Mouse (Mus musculus) bone marrow macrophage, adult 2 months (primary cell): ENCODE measurements around the gene Prkce. TPM values are rescaled to one million over a fixed set of nuclear protein-coding genes. Genes with fewer than 3 reads are reported as not detected.

ENCODE experiments used
- H3K27ac ChIP-seq: 2 replicates; pipeline ENCODE4 v1.5.1; 2012; ENCODE audit warnings: low read depth, low read length; ENCODE audit not compliant: insufficient read depth
- H3K4me1 ChIP-seq: 2 replicates; pipeline ENCODE4 v1.6.1; 2012; ENCODE audit warnings: low read length; ENCODE audit not compliant: control insufficient read depth, insufficient read depth
- H3K4me3 ChIP-seq: 2 replicates; pipeline ENCODE4 v1.5.1; 2012; ENCODE audit warnings: mild to moderate bottlenecking, low read length, moderate library complexity; ENCODE audit not compliant: insufficient read depth
- CTCF ChIP-seq: IDR thresholded peaks from 2 replicates; pipeline ENCODE4 v1.5.1; 2012; ENCODE audit warnings: low read depth, mild to moderate bottlenecking, low read length, moderate library complexity
- POLR2A ChIP-seq: IDR thresholded peaks from 2 replicates; pipeline ENCODE4 v1.6.1; 2012; ENCODE audit warnings: mild to moderate bottlenecking, low read depth, low read length, borderline replicate concordance
- polyA plus RNA-seq: library from polyadenylated mRNA; stranded (reverse); fragments of >200 nt; gene quantifications from 2 replicates; pipeline ENCODE4 v1.2.4, GENCODE M21; 2012; ENCODE audit not compliant: missing spikeins, insufficient read depth, insufficient read length

The Prkce gene
- polyA plus RNA-seq, 1 experiment: 1.8 TPM

DNA sequence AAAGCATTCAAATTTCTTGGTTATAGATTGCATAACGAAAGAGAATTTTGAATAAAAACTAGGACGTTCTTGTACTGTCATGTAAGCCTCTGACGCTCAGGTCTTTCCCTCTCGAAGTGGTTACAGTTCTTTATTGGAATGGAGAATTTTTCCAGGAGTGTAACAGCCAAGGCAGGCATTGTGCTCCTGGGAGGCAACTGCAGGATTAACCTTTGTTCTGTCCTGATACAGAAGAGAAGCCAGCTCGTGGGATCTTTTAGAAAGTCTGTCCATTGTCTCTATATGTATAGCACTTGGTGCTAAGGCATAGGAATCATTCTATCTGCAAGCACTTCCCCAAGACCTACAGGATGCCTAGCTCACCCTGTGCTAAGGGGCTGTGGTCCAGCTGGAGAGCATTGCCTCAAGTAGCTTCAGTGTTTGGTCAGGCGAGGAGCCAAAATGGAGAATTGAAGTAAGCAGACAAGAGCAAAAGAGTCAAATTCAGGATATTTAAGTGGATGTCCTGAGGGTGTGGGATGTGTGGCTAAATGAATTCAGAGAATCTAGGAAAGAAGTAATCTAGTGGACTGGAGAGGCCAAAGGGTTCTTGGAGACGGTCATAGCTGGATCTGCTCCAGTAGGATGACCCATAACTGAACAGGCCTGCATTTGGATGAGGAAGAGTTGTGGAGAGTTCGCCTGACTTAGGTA is 240.5 kb downstream of the Prkce start:
- TF ChIP-seq CTCF: no peak
- TF ChIP-seq POLR2A: no peak
- Histone ChIP-seq H3K4me3 (no peak overlapping the region), H3K27ac (no peak overlapping the region), H3K4me1 (no peaks in the 10 kb centered on the region)

GRCm38 (mm10) chr17:86408614-86409006 is 241.0 kb downstream of the Prkce start:
- TF ChIP-seq POLR2A (no peak), CTCF (no peak)
- no peaks in the 10 kb centered on the region for H3K4me1 ChIP-seq
- H3K27ac ChIP-seq: no peak overlapping the region
- H3K4me3 ChIP-seq: no peak overlapping the region

DNA sequence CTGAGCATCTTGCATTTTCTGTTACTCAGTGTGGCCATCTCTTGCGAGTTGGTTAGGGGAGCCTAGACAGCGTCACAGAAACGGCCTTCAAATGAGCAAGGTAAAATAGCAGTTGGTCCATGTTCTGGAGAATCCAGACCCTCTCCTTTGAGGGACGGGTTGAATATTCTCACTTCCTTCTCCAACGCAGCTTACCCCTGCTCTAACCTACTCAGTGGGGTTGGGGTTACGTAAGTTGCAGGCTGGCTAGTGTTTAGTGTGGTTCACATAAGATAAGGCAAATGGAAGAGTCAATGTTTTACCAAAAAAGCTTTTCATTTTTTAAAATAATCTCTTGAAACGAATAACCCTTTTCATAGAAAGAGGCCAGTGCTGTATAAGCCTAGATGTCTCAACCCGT is 241.9 kb downstream of the Prkce start:
- no peak overlapping the region for H3K4me3 ChIP-seq
- no peak for TF ChIP-seq CTCF
- no peak for TF ChIP-seq POLR2A
- H3K4me1 ChIP-seq: no peaks in the 10 kb centered on the region
- H3K27ac ChIP-seq: no peak overlapping the region

DNA sequence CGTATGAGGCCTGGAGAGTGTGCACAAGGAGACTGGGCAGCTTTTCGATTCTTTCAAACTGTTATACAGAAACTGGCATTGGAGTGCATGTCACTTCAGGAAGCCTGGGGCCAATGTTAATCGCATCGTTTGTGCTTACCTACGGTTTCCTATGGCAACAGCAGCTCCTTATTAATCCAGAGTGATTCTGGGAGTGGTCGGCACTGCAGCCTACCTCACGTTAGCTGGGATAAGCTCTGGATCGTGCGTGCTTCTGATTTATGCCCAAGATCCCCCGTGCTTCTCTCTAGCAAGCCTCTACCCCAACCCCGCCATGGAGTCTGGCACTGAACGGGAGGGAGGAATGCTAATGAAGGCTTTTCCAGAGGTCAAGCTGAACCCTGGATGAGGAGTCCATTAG is 242.9 kb downstream of the Prkce start:
- no peak overlapping the region for H3K4me3 ChIP-seq
- no peaks in the 10 kb centered on the region for H3K4me1 ChIP-seq
- no peak for TF ChIP-seq POLR2A
- TF ChIP-seq CTCF: no peak
- H3K27ac ChIP-seq: no peak overlapping the region

- no peak overlapping the region for H3K27ac ChIP-seq
- H3K4me3 ChIP-seq: no peak overlapping the region
- no peak for TF ChIP-seq POLR2A
- no peak for TF ChIP-seq CTCF
- no peaks in the 10 kb centered on the region for H3K4me1 ChIP-seq
Observed at GRCm38 (mm10) chr17:86412141-86412540, 244.6 kb downstream of the Prkce start.

DNA sequence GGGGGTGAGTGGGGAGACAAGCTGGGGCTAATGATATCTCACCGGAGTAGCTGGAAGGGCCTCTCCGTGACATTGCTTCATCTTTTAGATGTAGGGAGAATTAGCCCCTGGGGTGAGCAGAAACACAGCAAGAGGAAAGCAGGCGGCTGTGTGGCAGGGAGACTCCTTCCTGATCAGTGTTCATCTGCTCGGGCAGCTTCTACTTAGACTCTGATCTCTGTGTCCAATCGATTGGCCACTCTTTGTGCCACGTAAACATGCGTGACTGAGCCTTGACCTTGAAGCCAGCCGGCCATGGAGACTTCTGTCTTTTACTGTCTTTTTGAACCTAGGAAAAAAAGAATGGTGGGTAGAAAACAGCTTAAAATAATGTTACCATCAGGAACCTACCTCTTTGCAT is 247.0 kb downstream of the Prkce start:
- Histone ChIP-seq H3K27ac (no peak overlapping the region), H3K4me3 (no peak overlapping the region), H3K4me1 (no peaks in the 10 kb centered on the region)
- TF ChIP-seq POLR2A: no peak
- no peak for TF ChIP-seq CTCF

DNA sequence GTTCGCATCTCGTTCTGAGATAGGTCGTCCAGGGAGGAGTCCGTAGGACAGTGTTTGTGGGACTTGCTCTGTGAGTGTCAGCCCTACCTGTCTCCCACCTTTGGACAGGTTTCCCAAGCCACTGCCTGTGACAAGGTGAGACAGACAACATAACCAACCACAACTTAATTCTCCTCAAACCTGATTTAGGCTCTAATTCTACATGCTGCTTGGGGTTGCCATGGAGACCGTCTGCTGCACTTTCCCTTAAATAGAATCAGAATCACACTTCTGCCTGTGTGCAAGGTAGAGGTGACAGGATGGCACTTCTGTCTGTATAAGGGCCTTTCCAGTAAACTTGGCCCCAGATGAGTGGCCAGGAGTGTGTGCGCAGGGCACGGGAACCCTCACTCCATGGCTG is 248.4 kb downstream of the Prkce start:
- H3K4me3 ChIP-seq: no peak overlapping the region
- no peak for TF ChIP-seq POLR2A
- H3K4me1 ChIP-seq: no peaks in the 10 kb centered on the region
- no peak overlapping the region for H3K27ac ChIP-seq

GRCm38 (mm10) chr17:86418334-86418733 is 250.7 kb downstream of the Prkce start:
- TF ChIP-seq CTCF: no peak
- TF ChIP-seq POLR2A: no peak
- Histone ChIP-seq H3K4me1 (no peaks in the 10 kb centered on the region), H3K27ac (no peak overlapping the region), H3K4me3 (no peak overlapping the region)

DNA sequence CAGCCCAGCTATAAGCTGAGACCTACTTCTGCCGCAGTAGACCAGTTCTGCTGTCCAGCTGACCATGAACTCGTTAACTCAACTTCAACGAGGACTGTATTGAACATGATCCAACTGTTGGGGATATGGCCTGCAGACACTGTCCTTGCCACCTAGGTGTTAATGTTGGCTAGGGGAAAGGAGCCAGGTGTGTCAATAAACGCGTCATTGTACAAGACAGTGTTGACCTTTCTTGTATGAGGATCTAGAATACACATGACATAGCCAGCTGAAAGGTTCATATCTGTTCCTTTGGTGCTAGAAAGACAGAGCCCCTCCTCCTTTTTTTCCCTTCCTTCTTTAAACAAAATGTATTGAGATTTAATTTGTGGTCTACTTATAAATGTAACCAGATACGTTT is 251.6 kb downstream of the Prkce start:
- TF ChIP-seq POLR2A (no peak), CTCF (no peak)
- H3K4me1 ChIP-seq: no peaks in the 10 kb centered on the region
- H3K4me3 ChIP-seq: no peak overlapping the region
- H3K27ac ChIP-seq: no peak overlapping the region

DNA sequence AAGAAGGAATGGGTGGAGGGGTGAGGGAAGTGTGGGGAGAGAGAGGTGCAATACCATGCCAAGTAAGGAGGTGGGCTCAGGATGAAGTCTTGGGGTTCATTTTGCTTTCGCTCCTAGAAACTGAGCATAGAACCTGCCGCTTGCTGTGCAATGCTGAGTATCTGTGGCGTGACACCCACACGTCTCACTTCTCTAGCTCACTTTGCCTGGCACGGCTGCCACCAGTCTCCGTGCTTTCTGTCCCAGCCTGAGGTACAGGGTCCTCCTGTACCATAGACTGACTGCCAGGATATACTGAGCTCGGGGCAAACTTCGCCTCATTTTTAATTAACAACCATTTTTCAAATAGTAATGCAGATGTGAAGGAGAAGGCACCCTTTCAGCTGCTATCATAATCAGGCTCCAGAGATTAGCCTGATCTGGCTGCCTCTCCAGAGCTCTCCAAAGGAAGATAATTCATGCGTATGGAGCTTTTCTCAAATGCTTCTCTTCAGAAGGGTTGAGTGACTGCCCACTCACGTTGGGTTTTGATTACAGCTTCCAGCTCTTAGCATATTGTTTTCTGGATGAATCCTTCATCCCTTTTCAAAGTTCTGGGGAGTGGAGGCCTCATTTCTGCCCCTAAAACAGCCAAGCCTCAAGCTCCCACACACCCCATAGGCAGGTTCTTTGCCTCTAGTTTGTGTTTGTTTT is 253.2 kb downstream of the Prkce start:
- no peaks in the 10 kb centered on the region for H3K4me1 ChIP-seq
- no peak overlapping the region for H3K4me3 ChIP-seq
- no peak for TF ChIP-seq CTCF
- TF ChIP-seq POLR2A: no peak
- no peak overlapping the region for H3K27ac ChIP-seq

- TF ChIP-seq CTCF (no peak), POLR2A (no peak)
- H3K27ac ChIP-seq: no peak overlapping the region
- no peaks in the 10 kb centered on the region for H3K4me1 ChIP-seq
- H3K4me3 ChIP-seq: no peak overlapping the region
Observed at GRCm38 (mm10) chr17:86422023-86422422, 254.4 kb downstream of the Prkce start.
